Mouse (Mus musculus) E14TG2a.4 (cell line): ENCODE results near the gene Ppm1h.
A peak's percentile ranks its signal among the peaks of the same experiment; 100 is the strongest.

Source experiments
- CTCF ChIP-seq: conservative IDR thresholded peaks from 2 replicates; pipeline ENCODE4 v1.5.1; 2014; ENCODE audit warnings: low read length
- NANOG ChIP-seq: IDR thresholded peaks from 2 replicates; pipeline ENCODE4 v1.6.1; 2014; ENCODE audit warnings: borderline replicate concordance, low read length, mixed read lengths
- POU5F1 ChIP-seq: IDR thresholded peaks from 2 replicates; pipeline ENCODE4 v1.6.1; 2014; ENCODE audit warnings: low read length, borderline replicate concordance

GRCm38 (mm10) chr10:122990606-122991005 is 312.0 kb downstream of the Ppm1h start:
- TF ChIP-seq CTCF (peak; percentile 24; the same call in 1 of the 2 replicates), POU5F1 (no peak), NANOG (no peak)
